Mouse (Mus musculus): ENCODE results near the gene Gm29133. TPM values are rescaled to one million over a fixed set of nuclear protein-coding genes. Genes with fewer than 3 reads are reported as not detected.

The Gm29133 gene
- total RNA-seq (2021) (not detected), polyA plus RNA-seq (2012; rRNA removed) (not detected in 2 replicates)
- long read RNA-seq = 0 reads

- 53% methylated on average over 5 of the region's 5 CpGs for WGBS
- H3K27me3 ChIP-seq (ENCODE audit: control insufficient read depth, insufficient read depth, low read length) = no peaks in the 10 kb centered on the region
- no peaks in the 10 kb centered on the region for H3K36me3 ChIP-seq (ENCODE audit: control insufficient read depth, insufficient read depth, low read length)
- intact Hi-C loops (cut with DNase I) = no loop called here
- no peak within 1 kb of the TSS for H3K27ac ChIP-seq
- no peak for DNase-seq
- H3K9ac ChIP-seq (ENCODE audit: low read depth, low read length) = no peak within 1 kb of the TSS
- no peak within 1 kb of the TSS for H3K4me3 ChIP-seq
- no peaks in the 10 kb centered on the region; the same call in 1 of the 2 replicates for H3K4me1 ChIP-seq (ENCODE audit: control insufficient read depth, insufficient read depth, low read length)
- H3K79me2 ChIP-seq (replicated peaks; ENCODE audit: control insufficient read depth, insufficient read depth, low read length) = no peaks in the 10 kb centered on the region
- no peak for TF ChIP-seq POLR2A (IDR thresholded peaks at IDR 0.05; ENCODE audit: insufficient read depth, low read depth, low read length)
Observed at GRCm38 (mm10) chr3:75747897-75748296, at the start of gene Gm29133. TSS of gene Gm29133 (plus strand) at chr3:75748197.

- DNase-seq = no peak
- Histone ChIP-seq H3K27me3 (ENCODE audit: control insufficient read depth, insufficient read depth, low read length) (no peaks in the 10 kb centered on the region), H3K4me1 (ENCODE audit: control insufficient read depth, insufficient read depth, low read length) (peaks cover 7% of the 10 kb centered on the region), H3K79me2 (replicated peaks; ENCODE audit: control insufficient read depth, insufficient read depth, low read length) (no peaks in the 10 kb centered on the region), H3K27ac (no peak overlapping the region), H3K36me3 (ENCODE audit: control insufficient read depth, insufficient read depth, low read length) (peaks cover 2% of the 10 kb centered on the region; the same call in 1 of the 2 replicates), H3K4me3 (no peak overlapping the region), H3K9ac (ENCODE audit: low read depth, low read length) (no peak overlapping the region)
- intact Hi-C loops (cut with DNase I) = no loop called here
- TF ChIP-seq CTCF (IDR thresholded peaks at IDR 0.05) (no peak), POLR2A (IDR thresholded peaks at IDR 0.05; ENCODE audit: insufficient read depth, low read depth, low read length) (no peak), EP300 (IDR thresholded peaks at IDR 0.05; ENCODE audit: insufficient read depth, low read depth, low read length) (no peak)
- 88% methylated on average over 3 of the region's 3 CpGs for WGBS
Observed at GRCm38 (mm10) chr3:75699088-75699487, 48.9 kb upstream of the Gm29133 start.

- H3K4me1 ChIP-seq (ENCODE audit: control insufficient read depth, insufficient read depth, low read length) = peaks cover 4% of the 10 kb centered on the region
- no peaks in the 10 kb centered on the region for H3K79me2 ChIP-seq (replicated peaks; ENCODE audit: control insufficient read depth, insufficient read depth, low read length)
- no peak for DNase-seq
Observed at GRCm38 (mm10) chr3:75701336-75701735, 46.7 kb upstream of the Gm29133 start.

GRCm38 (mm10) chr3:75706536-75706935 lies 41.5 kb upstream of the Gm29133 start:
- H3K27me3 ChIP-seq (ENCODE audit: control insufficient read depth, insufficient read depth, low read length) = no peaks in the 10 kb centered on the region
- 55% methylated on average over 3 of the region's 3 CpGs for WGBS
- H3K4me1 ChIP-seq (ENCODE audit: control insufficient read depth, insufficient read depth, low read length) = no peaks in the 10 kb centered on the region
- no peak for DNase-seq
- no peak overlapping the region for H3K27ac ChIP-seq
- no peaks in the 10 kb centered on the region for H3K36me3 ChIP-seq (ENCODE audit: control insufficient read depth, insufficient read depth, low read length)
- H3K79me2 ChIP-seq (replicated peaks; ENCODE audit: control insufficient read depth, insufficient read depth, low read length) = no peaks in the 10 kb centered on the region
- H3K9ac ChIP-seq (ENCODE audit: low read depth, low read length) = no peak overlapping the region
- intact Hi-C loops (cut with DNase I) = no loop called here
- H3K4me3 ChIP-seq = no peak overlapping the region
- TF ChIP-seq CTCF (IDR thresholded peaks at IDR 0.05) (no peak), POLR2A (IDR thresholded peaks at IDR 0.05; ENCODE audit: insufficient read depth, low read depth, low read length) (no peak), EP300 (IDR thresholded peaks at IDR 0.05; ENCODE audit: insufficient read depth, low read depth, low read length) (no peak)

More at GRCm38 (mm10) chr3:75701336-75701735, 46.7 kb upstream of the Gm29133 start:
- Histone ChIP-seq H3K27ac (no peak overlapping the region), H3K36me3 (ENCODE audit: control insufficient read depth, insufficient read depth, low read length) (no peaks in the 10 kb centered on the region; the same call in 1 of the 2 replicates), H3K9ac (ENCODE audit: low read depth, low read length) (no peak overlapping the region), H3K4me3 (no peak overlapping the region), H3K27me3 (ENCODE audit: control insufficient read depth, insufficient read depth, low read length) (no peaks in the 10 kb centered on the region)
- no peak for TF ChIP-seq CTCF (IDR thresholded peaks at IDR 0.05)
- no peak for TF ChIP-seq EP300 (IDR thresholded peaks at IDR 0.05; ENCODE audit: insufficient read depth, low read depth, low read length)
- no peak for TF ChIP-seq POLR2A (IDR thresholded peaks at IDR 0.05; ENCODE audit: insufficient read depth, low read depth, low read length)
- 66% methylated on average over 3 of the region's 3 CpGs for whole genome bisulfite sequencing
- intact Hi-C loops (cut with DNase I) = no loop called here

GRCm38 (mm10) chr3:75713678-75714295 lies 34.2 kb upstream of the Gm29133 start:
- Histone ChIP-seq H3K9ac (ENCODE audit: low read depth, low read length) (no peak overlapping the region), H3K27ac (no peak overlapping the region), H3K27me3 (ENCODE audit: control insufficient read depth, insufficient read depth, low read length) (no peaks in the 10 kb centered on the region), H3K4me1 (ENCODE audit: control insufficient read depth, insufficient read depth, low read length) (no peaks in the 10 kb centered on the region), H3K79me2 (replicated peaks; ENCODE audit: control insufficient read depth, insufficient read depth, low read length) (no peaks in the 10 kb centered on the region), H3K4me3 (no peak overlapping the region), H3K36me3 (ENCODE audit: control insufficient read depth, insufficient read depth, low read length) (no peaks in the 10 kb centered on the region)
- no peak for TF ChIP-seq POLR2A (IDR thresholded peaks at IDR 0.05; ENCODE audit: insufficient read depth, low read depth, low read length)
- TF ChIP-seq CTCF (IDR thresholded peaks at IDR 0.05) = no peak
- no peak for TF ChIP-seq EP300 (IDR thresholded peaks at IDR 0.05; ENCODE audit: insufficient read depth, low read depth, low read length)
- no peak for DNase-seq
- intact Hi-C loops (cut with DNase I) = no loop called here
- 59% methylated on average over 3 of the region's 3 CpGs for WGBS

- no peak overlapping the region for H3K9ac ChIP-seq (ENCODE audit: low read depth, low read length)
- 9% methylated on average over 2 of the region's 2 CpGs for WGBS
- no peak overlapping the region for H3K27ac ChIP-seq
- intact Hi-C loops (cut with DNase I) = loop anchor here (1.0 to 5.0 kb wide), 3 partner anchors 163 to 501 kb away; partner anchors contain the start of genes Pdcd10 and Serpini1
- DNase-seq = no peak
- H3K36me3 ChIP-seq (ENCODE audit: control insufficient read depth, insufficient read depth, low read length) = no peaks in the 10 kb centered on the region
- no peaks in the 10 kb centered on the region for H3K79me2 ChIP-seq (replicated peaks; ENCODE audit: control insufficient read depth, insufficient read depth, low read length)
- H3K4me1 ChIP-seq (ENCODE audit: control insufficient read depth, insufficient read depth, low read length) = no peaks in the 10 kb centered on the region
- no peak overlapping the region for H3K4me3 ChIP-seq
- no peaks in the 10 kb centered on the region for H3K27me3 ChIP-seq (ENCODE audit: control insufficient read depth, insufficient read depth, low read length)
- TF ChIP-seq CTCF (IDR thresholded peaks at IDR 0.05) (peak; percentile 80), EP300 (IDR thresholded peaks at IDR 0.05; ENCODE audit: insufficient read depth, low read depth, low read length) (no peak)
Observed at GRCm38 (mm10) chr3:75720663-75721062, 27.3 kb upstream of the Gm29133 start.

Measured in heart, adult 2 months (tissue).